Mouse (Mus musculus) brain, adult 10 weeks (tissue): ENCODE results near the gene Gpm6b. TPM values are rescaled to one million over a fixed set of nuclear protein-coding genes. Genes with fewer than 3 reads are reported as not detected.

ENCODE experiments used
- polyA plus RNA-seq: library from polyadenylated mRNA; stranded (reverse); fragments of 350-450 nt; fragmentation: Illumina TruSeq; extraction: RNeasy Lipid Tissue Mini Kit (QIAGEN cat#74804); gene quantifications from one replicate; pipeline ENCODE4 v1.2.3, GENCODE M21; 2015; ENCODE audit warnings: low read depth, low replicate concordance

Gpm6b gene
- 721 TPM for polyA plus RNA-seq

DNA sequence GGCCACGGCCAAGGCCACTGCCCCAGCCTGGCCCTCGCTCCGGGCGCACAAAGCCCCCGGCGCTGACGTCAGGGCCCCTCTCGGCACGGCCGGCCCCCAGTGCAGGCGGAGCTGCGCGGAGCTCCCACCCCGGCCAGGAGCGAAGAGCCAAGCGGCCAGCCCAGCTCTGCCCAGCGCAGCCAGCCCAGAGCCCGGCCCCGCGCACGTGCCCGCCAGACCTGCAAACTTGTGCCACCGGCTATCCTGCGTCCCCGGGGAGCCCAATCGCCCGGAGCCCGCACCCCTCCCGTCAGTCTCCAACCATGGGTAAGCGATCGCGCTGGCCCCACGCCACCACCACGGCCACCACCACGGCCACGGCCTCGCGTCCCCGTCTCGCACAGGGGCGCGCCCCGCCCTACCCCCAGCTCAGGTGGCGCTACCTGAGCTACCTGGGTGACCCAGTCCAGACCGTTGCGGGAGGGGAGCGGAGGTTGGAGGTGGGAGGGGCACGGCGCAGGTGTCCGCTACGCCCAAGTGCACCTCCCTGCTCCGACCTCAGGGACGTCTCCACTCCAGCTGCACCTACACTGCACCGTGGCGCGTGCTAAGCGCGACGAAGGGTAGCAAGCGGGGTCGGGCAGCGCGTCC lies at the start of gene Gpm6b:
Gpm6b (plus strand) TSS at position 81 of the 630 bp plus-strand sequence.

Other genes with a start within 250 kb of the Gpm6b start
- gene Gemin8, start 68.5 kb upstream of the Gpm6b start, polyA plus RNA-seq: 16.7 TPM
- gene Trappc2, start 201.7 kb downstream of the Gpm6b start, polyA plus RNA-seq: 91.7 TPM
- 4.6 TPM for gene Ofd1, start 201.8 kb downstream of the Gpm6b start, polyA plus RNA-seq
- gene Rab9, start 241.0 kb downstream of the Gpm6b start, polyA plus RNA-seq: 69.2 TPM